ENCODE assay signal across 7 mouse cellular contexts in the genomic region with DNA sequence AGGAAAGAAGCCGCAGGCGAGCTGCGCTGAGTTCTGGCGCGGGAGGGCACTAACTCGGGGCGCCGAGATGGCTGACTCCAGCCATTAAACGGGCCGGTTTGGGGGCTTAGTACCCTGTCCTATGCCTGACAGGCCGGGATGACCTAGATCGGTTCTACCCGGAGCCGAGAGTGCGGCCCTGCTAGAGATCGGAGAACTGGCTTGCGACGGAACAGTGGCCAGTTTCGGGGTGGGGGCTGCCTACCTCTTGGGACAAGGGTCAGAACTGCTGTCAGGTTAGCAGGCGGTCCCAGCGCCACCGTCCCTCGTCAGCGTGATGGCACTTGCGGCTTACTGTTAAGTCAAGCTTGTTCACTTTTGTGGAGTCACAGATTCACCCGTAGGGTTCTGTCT. TPM values are rescaled to one million over a fixed set of nuclear protein-coding genes. Genes with fewer than 3 reads are reported as not detected.
A peak's percentile ranks its signal among the peaks of the same experiment; 100 is the strongest.
DNase-seq lines count a peak whose midpoint lies in the region; ATAC-seq and TF ChIP-seq lines count a peak whose summit lies in the region.

No protein-coding gene starts in this region.

- ATAC-seq in lung, embryonic 14.5 days (ENCODE audit: insufficient read depth) = peak; percentile 25; the same call in 1 of the 2 replicates
- peak; percentile 7; the same call in 1 of the 2 replicates for ATAC-seq in embryonic facial prominence, embryonic 12.5 days (ENCODE audit: insufficient number of reproducible peaks, insufficient read depth, low FRiP score, low TSS enrichment)
- peak; percentile 30; the same call in 1 of the 2 replicates for ATAC-seq in hindbrain, postnatal 0 days
- ATAC-seq in midbrain, embryonic 14.5 days (ENCODE audit: low FRiP score, low TSS enrichment) = peak; percentile 34; the same call in 1 of the 2 replicates

- H3K9ac ChIP-seq in lung, embryonic 14.5 days = peak overlapping the region; percentile 94
- H3K9ac ChIP-seq in embryonic facial prominence, embryonic 12.5 days = peak overlapping the region; percentile 93
- peak overlapping the region; percentile 91 for H3K9ac ChIP-seq in hindbrain, postnatal 0 days (replicated peaks; ENCODE audit: low read length)
- peak overlapping the region; percentile 92 for H3K9ac ChIP-seq in midbrain, embryonic 14.5 days (replicated peaks; ENCODE audit: low read length)

- H3K27ac ChIP-seq in lung, embryonic 14.5 days (ENCODE audit: low read depth) = peak overlapping the region; percentile 85
- H3K27ac ChIP-seq in embryonic facial prominence, embryonic 12.5 days = peak overlapping the region; percentile 92
- H3K27ac ChIP-seq in hindbrain, postnatal 0 days = peak overlapping the region; percentile 95
- H3K27ac ChIP-seq in midbrain, embryonic 14.5 days (replicated peaks; ENCODE audit: low read depth, low read length) = peak overlapping the region; percentile 95

- under 1% methylated on average over 26 of the region's 26 CpGs for WGBS in lung, embryonic 14.5 days
- WGBS in embryonic facial prominence, embryonic 12.5 days = under 1% methylated on average over 26 of the region's 26 CpGs
- 0% methylated on average over 26 of the region's 26 CpGs for WGBS in hindbrain, postnatal 0 days
- under 1% methylated on average over 26 of the region's 26 CpGs for WGBS in midbrain, embryonic 14.5 days

- H3K27me3 ChIP-seq in lung, embryonic 14.5 days (ENCODE audit: insufficient read depth, low read length) = no peaks in the 10 kb centered on the region
- no peaks in the 10 kb centered on the region for H3K27me3 ChIP-seq in embryonic facial prominence, embryonic 12.5 days
- H3K27me3 ChIP-seq in hindbrain, postnatal 0 days (ENCODE audit: insufficient read depth, low read length) = no peaks in the 10 kb centered on the region
- no peaks in the 10 kb centered on the region for H3K27me3 ChIP-seq in midbrain, embryonic 14.5 days (ENCODE audit: control insufficient read depth, insufficient read depth, low read length)

- no peak for TF ChIP-seq CTCF in lung, embryonic 14.5 days (IDR thresholded peaks at IDR 0.05; ENCODE audit: low read depth)
- no peak for TF ChIP-seq CTCF in hindbrain, postnatal 0 days (IDR thresholded peaks at IDR 0.05; ENCODE audit: low read depth)

- no peak for DNase-seq in lung, embryonic 14.5 days
- DNase-seq in lung, postnatal 25 days (ENCODE audit: low spot score) = no peak
- no peak for DNase-seq in hindbrain, postnatal 0 days (ENCODE audit: low spot score)
- DNase-seq in midbrain, embryonic 14.5 days = no peak
- DNase-seq in adrenal gland, adult 8-10 months = no peak
- DNase-seq in thymus, postnatal 14 days = no peak

- peaks cover 13% of the 10 kb centered on the region for H3K4me1 ChIP-seq in lung, embryonic 14.5 days (ENCODE audit: insufficient read depth)
- H3K4me1 ChIP-seq in embryonic facial prominence, embryonic 12.5 days = peaks cover 23% of the 10 kb centered on the region
- H3K4me1 ChIP-seq in hindbrain, postnatal 0 days (ENCODE audit: insufficient read depth, low read length) = peaks cover 17% of the 10 kb centered on the region
- H3K4me1 ChIP-seq in midbrain, embryonic 14.5 days (ENCODE audit: control insufficient read depth, insufficient read depth, low read length) = peaks cover 18% of the 10 kb centered on the region

- peaks cover 54% of the 10 kb centered on the region for H3K36me3 ChIP-seq in lung, embryonic 14.5 days (ENCODE audit: insufficient read depth)
- H3K36me3 ChIP-seq in embryonic facial prominence, embryonic 12.5 days = peaks cover 44% of the 10 kb centered on the region
- peaks cover 34% of the 10 kb centered on the region for H3K36me3 ChIP-seq in hindbrain, postnatal 0 days (ENCODE audit: insufficient read depth, low read length)
- peaks cover 39% of the 10 kb centered on the region for H3K36me3 ChIP-seq in midbrain, embryonic 14.5 days (ENCODE audit: control insufficient read depth, insufficient read depth, low read length)

- H3K4me2 ChIP-seq in lung, embryonic 14.5 days = peak overlapping the region; percentile 94
- H3K4me2 ChIP-seq in embryonic facial prominence, embryonic 12.5 days (replicated peaks) = peak overlapping the region; percentile 87
- H3K4me2 ChIP-seq in hindbrain, postnatal 0 days (ENCODE audit: low read depth, low read length) = peak overlapping the region; percentile 96
- H3K4me2 ChIP-seq in midbrain, embryonic 14.5 days (ENCODE audit: low read length) = peak overlapping the region; percentile 94

- no peaks in the 10 kb centered on the region for H3K9me3 ChIP-seq in lung, embryonic 14.5 days (ENCODE audit: low read depth, low read length)
- H3K9me3 ChIP-seq in embryonic facial prominence, embryonic 12.5 days = no peaks in the 10 kb centered on the region
- no peaks in the 10 kb centered on the region for H3K9me3 ChIP-seq in hindbrain, postnatal 0 days (ENCODE audit: low read length)
- H3K9me3 ChIP-seq in midbrain, embryonic 14.5 days (ENCODE audit: control insufficient read depth, low read length) = no peaks in the 10 kb centered on the region

- H3K4me3 ChIP-seq in lung, embryonic 14.5 days (ENCODE audit: low read depth, low read length) = peak overlapping the region; percentile 98
- H3K4me3 ChIP-seq in embryonic facial prominence, embryonic 12.5 days = peak overlapping the region; percentile 96
- peak overlapping the region; percentile 99 for H3K4me3 ChIP-seq in hindbrain, postnatal 0 days (ENCODE audit: low read length)
- H3K4me3 ChIP-seq in midbrain, embryonic 14.5 days (replicated peaks; ENCODE audit: low read depth, low read length) = peak overlapping the region; percentile 99

RNA-seq across cellular contexts. Expression of gene Gga3, which starts 0.4 kb away (rescaled TPM):
- polyA plus RNA-seq in lung, embryonic 14.5 days (2014; fragmentation: Nextera tagmentation; extraction: Ambion mirVana) = 22.5 and 22.7 TPM in 2 replicates
- 22.5 and 29.1 TPM in 2 replicates for polyA plus RNA-seq in embryonic facial prominence, embryonic 12.5 days (2016; fragmentation: Nextera tagmentation; extraction: Ambion mirVana)
- total RNA-seq in hindbrain, postnatal 0 days (2014; rRNA removed) = 35.3 and 38.2 TPM in 2 replicates
- polyA plus RNA-seq in hindbrain, postnatal 0 days (2015; fragmentation: Nextera tagmentation; extraction: Ambion mirVana) = 16.1 and 16.9 TPM in 2 replicates
- polyA plus RNA-seq in midbrain, embryonic 14.5 days (2014; fragmentation: Nextera tagmentation; extraction: Ambion mirVana) = 29.3 and 34.3 TPM in 2 replicates
- total RNA-seq in adrenal gland, adult 8-10 months (2022) = 10 to 100 TPM; 20.3 to 52.7 (median 37.8) TPM

RNA-seq across cellular contexts. Expression of gene Mrps7, which starts 0.6 kb away (rescaled TPM):
- polyA plus RNA-seq in lung, embryonic 14.5 days (2014; fragmentation: Nextera tagmentation; extraction: Ambion mirVana) = 93.3 and 95.6 TPM in 2 replicates
- 95.9 and 108 TPM in 2 replicates for polyA plus RNA-seq in embryonic facial prominence, embryonic 12.5 days (2016; fragmentation: Nextera tagmentation; extraction: Ambion mirVana)
- 33.6 and 45.9 TPM in 2 replicates for total RNA-seq in hindbrain, postnatal 0 days (2014; rRNA removed)
- polyA plus RNA-seq in hindbrain, postnatal 0 days (2015; fragmentation: Nextera tagmentation; extraction: Ambion mirVana) = 78.8 and 86.7 TPM in 2 replicates
- polyA plus RNA-seq in midbrain, embryonic 14.5 days (2014; fragmentation: Nextera tagmentation; extraction: Ambion mirVana) = 75.7 and 83.4 TPM in 2 replicates
- 100 to 1,000 TPM in 1 of 4 experiments, 10 to 100 TPM in 3; 82.0 to 110 (median 92.1) TPM for total RNA-seq in adrenal gland, adult 8-10 months (2022)

RNA-seq across cellular contexts. Expression of gene Mif4gd, which starts 8.5 kb away (rescaled TPM):
- 21.8 and 22.3 TPM in 2 replicates for polyA plus RNA-seq in lung, embryonic 14.5 days (2014; fragmentation: Nextera tagmentation; extraction: Ambion mirVana)
- polyA plus RNA-seq in embryonic facial prominence, embryonic 12.5 days (2016; fragmentation: Nextera tagmentation; extraction: Ambion mirVana) = 16.6 and 17.6 TPM in 2 replicates
- total RNA-seq in hindbrain, postnatal 0 days (2014; rRNA removed) = 13.2 and 16.7 TPM in 2 replicates
- polyA plus RNA-seq in hindbrain, postnatal 0 days (2015; fragmentation: Nextera tagmentation; extraction: Ambion mirVana) = 19.2 and 22.7 TPM in 2 replicates
- 9.7 and 11.4 TPM in 2 replicates for polyA plus RNA-seq in midbrain, embryonic 14.5 days (2014; fragmentation: Nextera tagmentation; extraction: Ambion mirVana)
- total RNA-seq in adrenal gland, adult 8-10 months (2022) = 100 to 1,000 TPM; 101 to 135 (median 121) TPM

RNA-seq across cellular contexts. Expression of gene Slc25a19, which starts 23.8 kb away (rescaled TPM):
- polyA plus RNA-seq in lung, embryonic 14.5 days (2014; fragmentation: Nextera tagmentation; extraction: Ambion mirVana) = 18.5 and 22.5 TPM in 2 replicates
- 23.8 and 29.5 TPM in 2 replicates for polyA plus RNA-seq in embryonic facial prominence, embryonic 12.5 days (2016; fragmentation: Nextera tagmentation; extraction: Ambion mirVana)
- 29.0 and 29.5 TPM in 2 replicates for total RNA-seq in hindbrain, postnatal 0 days (2014; rRNA removed)
- 41.2 and 41.8 TPM in 2 replicates for polyA plus RNA-seq in hindbrain, postnatal 0 days (2015; fragmentation: Nextera tagmentation; extraction: Ambion mirVana)
- 35.8 and 39.8 TPM in 2 replicates for polyA plus RNA-seq in midbrain, embryonic 14.5 days (2014; fragmentation: Nextera tagmentation; extraction: Ambion mirVana)
- total RNA-seq in adrenal gland, adult 8-10 months (2022) = 10 to 100 TPM; 59.5 to 94.1 (median 91.2) TPM

RNA-seq across cellular contexts. Expression of gene Nup85, which starts 40.1 kb away (rescaled TPM):
- polyA plus RNA-seq in lung, embryonic 14.5 days (2014; fragmentation: Nextera tagmentation; extraction: Ambion mirVana) = 203 and 213 TPM in 2 replicates
- 192 and 205 TPM in 2 replicates for polyA plus RNA-seq in embryonic facial prominence, embryonic 12.5 days (2016; fragmentation: Nextera tagmentation; extraction: Ambion mirVana)
- 50.2 and 61.9 TPM in 2 replicates for total RNA-seq in hindbrain, postnatal 0 days (2014; rRNA removed)
- polyA plus RNA-seq in hindbrain, postnatal 0 days (2015; fragmentation: Nextera tagmentation; extraction: Ambion mirVana) = 80.7 and 81.8 TPM in 2 replicates
- polyA plus RNA-seq in midbrain, embryonic 14.5 days (2014; fragmentation: Nextera tagmentation; extraction: Ambion mirVana) = 83.7 and 107 TPM in 2 replicates
- 10 to 100 TPM; 46.5 to 61.0 (median 53.9) TPM for total RNA-seq in adrenal gland, adult 8-10 months (2022)
